Mouse (Mus musculus) thymus, postnatal 0 days (tissue): Measurements from ENCODE around the gene Smim5. TPM values are rescaled to one million over a fixed set of nuclear protein-coding genes. Genes with fewer than 3 reads are reported as not detected.

ENCODE experiments used
- DNase-seq: peaks from one replicate; pipeline ENCODE4 v3.0.0-alpha.2; 2015; ENCODE audit warnings: low spot score
- polyA plus RNA-seq: library from polyadenylated mRNA; unstranded; fragments of >200 nt; fragmentation: Nextera tagmentation; extraction: Ambion mirVana; gene quantifications from 2 replicates; pipeline ENCODE4 v1.2.1, GENCODE M21; 2015

Smim5 gene
- polyA plus RNA-seq, 1 experiment from 2014 or later = 39.8 TPM

GRCm38 (mm10) chr11:115894755-115895520, 4.8 kb upstream of the Smim5 start:
- peak; percentile 81 for DNase-seq

DNA sequence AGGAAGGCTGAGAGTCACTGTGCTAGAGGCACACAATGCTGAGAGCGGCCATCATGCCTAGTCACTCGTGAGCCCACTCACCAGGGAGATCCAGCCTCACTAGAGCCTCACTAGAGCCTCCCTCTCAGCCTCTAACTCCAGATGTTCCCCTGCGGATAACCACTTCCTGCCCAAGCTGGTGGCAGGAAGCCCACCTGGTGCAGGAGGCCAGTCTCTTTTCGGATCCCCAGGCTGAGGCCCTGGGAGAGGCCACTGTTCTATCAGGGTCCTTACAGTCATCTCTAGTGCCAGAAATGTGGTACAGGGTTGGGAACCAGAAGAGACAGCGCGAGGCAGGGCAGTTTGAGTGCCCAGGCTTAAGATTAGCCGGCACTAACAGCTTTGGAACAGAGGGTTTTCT, 1.3 kb upstream of the Smim5 start:
- peak; percentile 92 for DNase-seq

DNA sequence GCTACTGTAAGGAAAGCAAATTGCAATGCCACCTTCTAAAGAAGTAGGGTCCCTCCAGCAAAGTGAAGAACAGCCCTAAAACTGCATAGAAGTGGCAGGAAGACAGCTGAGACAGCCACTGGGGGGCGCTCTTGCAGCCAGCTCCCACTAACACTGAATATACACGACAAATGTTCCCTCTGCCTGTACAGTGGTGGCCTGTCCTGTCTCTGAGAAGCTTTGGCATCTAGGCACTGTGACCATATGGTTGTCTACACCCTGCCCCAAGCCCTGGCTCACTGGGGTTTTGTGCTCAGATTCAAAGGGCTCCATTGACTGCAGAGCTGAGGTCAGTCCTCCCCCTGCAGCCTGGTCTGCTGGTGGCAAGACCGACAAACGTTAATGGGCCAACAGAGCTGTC, 880 bp upstream of the Smim5 start:
- DNase-seq = peak; percentile 88

- no peak for DNase-seq
Measured at GRCm38 (mm10) chr11:115900561-115901337, 983 bp downstream of the Smim5 start.

GRCm38 (mm10) chr11:115901338-115902161, 1.8 kb downstream of the Smim5 start:
- peak; percentile 70 for DNase-seq

DNA sequence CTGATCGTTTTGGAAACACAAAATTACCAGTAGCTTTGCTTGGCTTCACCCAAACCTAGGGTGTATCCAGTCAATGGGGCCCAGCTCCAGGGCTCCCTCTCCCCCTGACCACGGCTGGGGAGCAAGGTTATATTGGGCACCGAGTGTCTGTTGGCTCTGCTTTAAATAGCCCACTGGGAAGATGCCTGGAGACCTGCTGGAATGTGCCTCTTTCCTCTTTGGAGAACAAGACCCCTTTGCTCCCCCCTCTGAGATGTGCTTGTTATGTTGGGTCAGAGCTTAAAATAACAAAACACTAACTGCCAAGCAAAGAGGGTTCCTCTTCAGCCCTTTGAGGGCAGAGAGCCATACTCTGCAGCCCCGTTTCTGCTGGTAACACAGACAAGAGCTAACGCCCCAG, 2.4 kb downstream of the Smim5 start:
- no peak for DNase-seq

DNA sequence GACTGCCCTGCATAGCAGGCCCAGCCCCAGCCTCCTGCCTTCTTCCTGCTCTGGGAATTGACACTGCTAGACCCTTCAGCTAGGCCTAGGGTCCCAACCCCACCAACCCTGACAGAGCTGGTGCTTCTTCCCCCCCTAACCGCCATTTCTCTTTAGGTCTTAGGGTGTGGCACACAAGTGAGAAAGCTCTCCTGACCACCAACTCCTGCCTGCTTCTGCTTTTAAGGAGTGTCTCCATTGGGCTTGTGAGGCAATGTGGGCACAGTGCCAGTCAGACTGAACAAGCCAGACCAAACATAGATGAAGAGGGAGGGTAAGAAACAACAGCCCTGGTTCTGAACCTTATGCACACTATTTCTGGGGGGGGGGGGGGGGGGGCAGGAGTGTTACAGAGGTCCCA, 3.1 kb downstream of the Smim5 start:
- no peak for DNase-seq

- DNase-seq = no peak
Measured at GRCm38 (mm10) chr11:115903384-115904230, 3.8 kb downstream of the Smim5 start.

GRCm38 (mm10) chr11:115904231-115904955, 4.6 kb downstream of the Smim5 start:
- DNase-seq = peak; percentile 31

- DNase-seq = peak; percentile 44
Measured at GRCm38 (mm10) chr11:115904956-115905790, 5.4 kb downstream of the Smim5 start.

- no peak for DNase-seq
Measured at GRCm38 (mm10) chr11:115906116-115906515, 6.3 kb downstream of the Smim5 start.

GRCm38 (mm10) chr11:115906521-115906920, 6.8 kb downstream of the Smim5 start:
- DNase-seq = no peak

- DNase-seq = peak; percentile 78
Measured at GRCm38 (mm10) chr11:115911134-115911561, 11.4 kb downstream of the Smim5 start.

GRCm38 (mm10) chr11:115911632-115912376, 12.0 kb downstream of the Smim5 start, which contains the start of gene Smim6:
Gene Smim6, plus strand, starts transcription at chr11:115912017.
- peak; percentile 48 for DNase-seq

DNA sequence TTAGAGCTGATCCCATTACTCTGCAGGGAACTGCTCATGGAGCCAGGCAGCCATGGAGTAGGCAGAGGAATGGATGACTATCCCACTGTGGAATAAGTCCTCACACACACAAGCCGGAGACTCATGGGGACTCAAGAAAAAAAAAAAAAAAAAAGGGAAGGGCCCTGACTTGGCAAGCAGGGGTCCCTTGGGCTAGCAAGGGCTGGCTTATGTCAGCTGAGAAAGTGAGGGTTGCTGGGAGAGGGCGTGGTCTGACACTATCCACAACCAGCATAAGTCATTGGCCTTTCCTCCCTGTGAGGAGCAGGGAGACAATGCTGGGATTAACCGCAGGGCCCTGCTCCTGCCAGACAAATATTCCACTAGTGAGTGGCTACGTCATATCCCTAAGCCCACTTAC, 16.8 kb downstream of the Smim5 start:
- no peak for DNase-seq

DNA sequence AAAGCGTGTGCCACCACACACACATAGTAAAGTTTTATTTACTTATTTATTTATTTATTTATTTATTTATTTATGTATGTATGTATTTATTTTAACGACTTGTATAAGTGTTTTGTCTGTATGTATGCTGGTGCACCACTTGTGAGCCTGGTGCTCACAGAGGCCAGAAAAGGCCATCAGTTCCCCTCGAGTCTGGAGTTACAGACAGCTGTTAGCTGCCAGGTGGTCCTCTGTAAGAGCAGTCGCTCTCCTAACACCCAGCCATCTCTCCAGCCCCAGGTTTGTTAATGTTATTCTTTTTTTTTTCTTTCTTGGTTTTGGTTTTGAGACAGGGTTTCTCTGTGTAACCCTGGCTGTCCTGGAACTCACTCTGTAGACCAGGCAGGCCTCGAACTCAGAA, 18.9 kb downstream of the Smim5 start:
- DNase-seq = no peak

DNA sequence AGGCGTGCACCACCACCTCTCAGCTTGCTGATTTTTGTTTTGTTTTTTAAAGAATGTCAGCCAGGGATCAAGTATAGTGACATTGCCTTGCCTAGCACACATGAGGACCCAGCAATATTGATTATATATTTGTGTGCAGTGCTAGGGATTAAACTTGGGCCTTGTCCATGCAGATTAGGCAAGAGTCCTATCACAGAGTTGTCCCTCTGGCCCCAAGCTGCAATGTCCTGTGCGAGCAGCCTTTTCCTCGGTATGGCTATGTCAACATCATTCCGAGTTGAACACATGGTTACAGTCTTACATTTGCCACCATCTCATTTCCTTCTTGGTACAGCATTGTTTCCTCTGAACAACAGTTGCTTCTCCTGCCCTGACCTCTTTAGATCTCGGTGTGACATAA, 19.3 kb downstream of the Smim5 start:
- DNase-seq = no peak

DNA sequence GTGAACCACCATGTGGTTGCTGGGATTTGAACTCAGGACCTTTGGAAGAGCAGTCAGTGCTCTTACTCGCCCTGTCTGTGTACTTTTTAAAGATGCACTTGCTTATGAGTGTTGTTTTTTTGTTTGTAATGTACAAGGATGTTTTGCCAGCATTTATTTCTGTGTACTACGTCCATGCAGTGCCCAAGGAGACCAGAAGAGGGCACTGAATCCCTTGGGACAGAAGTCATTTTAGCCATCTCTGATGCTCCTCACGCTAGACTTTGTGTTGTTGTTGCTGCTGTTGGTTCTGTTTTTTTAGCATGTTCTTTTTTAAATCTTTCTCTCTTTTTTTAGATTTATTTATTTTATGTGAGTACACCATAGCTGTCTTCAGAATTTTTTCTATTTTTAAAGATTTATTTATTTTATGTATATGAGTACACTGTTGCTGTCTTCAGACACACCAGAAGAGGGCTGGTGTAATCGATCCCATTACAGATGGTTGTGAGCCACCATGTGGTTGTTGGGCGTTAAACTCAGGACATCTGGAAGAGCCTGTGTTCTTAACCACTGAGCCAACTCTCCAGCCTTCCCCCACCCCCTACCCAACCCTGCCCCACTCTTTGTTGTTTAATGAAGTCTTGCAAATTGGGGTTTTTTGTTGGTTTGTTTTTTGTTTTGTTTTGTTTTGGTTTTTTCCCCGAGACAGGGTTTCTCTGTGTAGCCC, 20.5 kb downstream of the Smim5 start:
- peak; percentile 68 for DNase-seq
